Mouse (Mus musculus) naive thymus-derived CD4-positive, alpha-beta T cell, adult 5 months (primary cell): ENCODE measurements around the gene Ptchd3. TPM values are rescaled to one million over a fixed set of nuclear protein-coding genes. Genes with fewer than 3 reads are reported as not detected.

Source experiments
- polyA plus RNA-seq: library from polyadenylated mRNA; unstranded; fragments of 100-300 nt; shearing (Covaris generic); gene quantifications from one replicate; pipeline ENCODE4 v1.2.1, GENCODE M21; 2017

The Ptchd3 gene
- not detected for polyA plus RNA-seq

GRCm38 (mm10) chr11:121829947-121830346, at the start of gene Ptchd3:
Gene Ptchd3, plus strand, starts transcription at chr11:121830247.

Other genes starting within 250 kb of the Ptchd3 start
- 8.5 TPM for gene B3gntl1, start 157.1 kb upstream of the Ptchd3 start, polyA plus RNA-seq
- 1.1 TPM for gene Metrnl, start 128.7 kb upstream of the Ptchd3 start, polyA plus RNA-seq